Mouse (Mus musculus) midbrain, embryonic 11.5 days (tissue): ENCODE data around the gene Ric3. TPM values are rescaled to one million over a fixed set of nuclear protein-coding genes. Genes with fewer than 3 reads are reported as not detected.

ENCODE experiments used
- ATAC-seq: fragments of 200-750 bp; cut with Nextera tagmentation; 2 replicates; pipeline ENCODE4 v1.8.0; 2017; ENCODE audit warnings: moderate TSS enrichment, moderate library complexity; ENCODE audit not compliant: low FRiP score
- DNase-seq: peaks from one replicate; pipeline ENCODE4 v3.0.0; 2015; ENCODE audit warnings: low spot score; ENCODE audit errors: missing footprints
- H3K27ac ChIP-seq: fragments of 300-500 bp; sonication (generic); 2 replicates; pipeline ENCODE4 v1.5.1; 2014; ENCODE audit warnings: low read depth, low read length
- H3K27me3 ChIP-seq: fragments of 300-500 bp; sonication (generic); 2 replicates; pipeline ENCODE4 v1.6.1; 2014; ENCODE audit warnings: mild to moderate bottlenecking, low read length, moderate library complexity, mixed read lengths; ENCODE audit not compliant: control insufficient read depth, insufficient read depth
- H3K36me3 ChIP-seq: fragments of 300-500 bp; sonication (generic); 2 replicates; pipeline ENCODE4 v1.6.1; 2014; ENCODE audit warnings: mild to moderate bottlenecking, low read length, moderate library complexity, mixed read lengths; ENCODE audit not compliant: control insufficient read depth, insufficient read depth
- H3K4me1 ChIP-seq: fragments of 300-500 bp; sonication (generic); 2 replicates; pipeline ENCODE4 v1.6.1; 2014; ENCODE audit warnings: low read length; ENCODE audit not compliant: control insufficient read depth, insufficient read depth
- H3K4me2 ChIP-seq: fragments of 300-500 bp; sonication (generic); 2 replicates; pipeline ENCODE4 v1.6.1; 2014; ENCODE audit warnings: mild to moderate bottlenecking, moderate library complexity
- H3K4me3 ChIP-seq: fragments of 300-500 bp; sonication (generic); 2 replicates; pipeline ENCODE4 v1.5.1; 2014; ENCODE audit warnings: low read depth, low read length
- H3K9ac ChIP-seq: fragments of 300-500 bp; sonication (generic); 2 replicates; pipeline ENCODE4 v1.6.1; 2014; ENCODE audit warnings: low read length
- H3K9me3 ChIP-seq: fragments of 300-500 bp; sonication (generic); 2 replicates; pipeline ENCODE4 v1.6.1; 2016; ENCODE audit warnings: low read length; ENCODE audit not compliant: control insufficient read depth
- WGBS: fragments of 180-500 bp; shearing (Covaris S2); extraction: QIAGEN DNeasy Blood & Tissue Kit; methylation state at CpG from one replicate; pipeline ENCODE4 v1.1.7; 2014; 5-methylcytosine and 5-hydroxymethylcytosine counted together
- polyA plus RNA-seq: library from polyadenylated mRNA; unstranded; fragments of >200 nt; fragmentation: Nextera tagmentation; extraction: Ambion mirVana; gene quantifications from 2 replicates; pipeline ENCODE4 v1.2.1, GENCODE M21; 2014

Gene Ric3
- polyA plus RNA-seq, 1 experiment from 2014 or later: 21.3 TPM

GRCm38 (mm10) chr7:109072326-109072725 is 10.8 kb downstream of the Ric3 start:
- Histone ChIP-seq H3K4me3 (no peak overlapping the region), H3K4me2 (no peak overlapping the region), H3K4me1 (no peaks in the 10 kb centered on the region), H3K27ac (no peak overlapping the region), H3K36me3 (no peaks in the 10 kb centered on the region), H3K9me3 (no peaks in the 10 kb centered on the region), H3K27me3 (no peaks in the 10 kb centered on the region), H3K9ac (no peak overlapping the region)
- ATAC-seq: no peak
- WGBS: 83% methylated on average over 5 of the region's 5 CpGs
- no peak for DNase-seq

GRCm38 (mm10) chr7:109069641-109070040 is 13.5 kb downstream of the Ric3 start:
- H3K36me3 ChIP-seq: no peaks in the 10 kb centered on the region
- H3K9ac ChIP-seq: no peak overlapping the region

GRCm38 (mm10) chr7:109059536-109059935 is 23.6 kb downstream of the Ric3 start:
- no peaks in the 10 kb centered on the region for H3K36me3 ChIP-seq
- WGBS: 87% methylated on average over 4 of the region's 4 CpGs
- H3K4me1 ChIP-seq: no peaks in the 10 kb centered on the region
- no peak overlapping the region for H3K27ac ChIP-seq
- H3K4me3 ChIP-seq: no peak overlapping the region
- H3K27me3 ChIP-seq: no peaks in the 10 kb centered on the region
- ATAC-seq (no peak), DNase-seq (no peak)
- H3K9ac ChIP-seq: no peak overlapping the region
- no peaks in the 10 kb centered on the region for H3K9me3 ChIP-seq
- H3K4me2 ChIP-seq: no peak overlapping the region

More at GRCm38 (mm10) chr7:109069641-109070040, 13.5 kb downstream of the Ric3 start:
- Histone ChIP-seq H3K27ac (no peak overlapping the region), H3K9me3 (no peaks in the 10 kb centered on the region), H3K27me3 (no peaks in the 10 kb centered on the region), H3K4me1 (no peaks in the 10 kb centered on the region), H3K4me2 (no peak overlapping the region), H3K4me3 (no peak overlapping the region)
- no peak for DNase-seq
- WGBS: 91% methylated on average over 4 of the region's 4 CpGs
- ATAC-seq: no peak

GRCm38 (mm10) chr7:109050831-109051230 is 32.3 kb downstream of the Ric3 start:
- no peaks in the 10 kb centered on the region for H3K4me1 ChIP-seq
- ATAC-seq: no peak
- H3K4me2 ChIP-seq: no peak overlapping the region

GRCm38 (mm10) chr7:109045876-109046275 is 37.3 kb downstream of the Ric3 start:
- no peak for ATAC-seq

More at GRCm38 (mm10) chr7:109050831-109051230, 32.3 kb downstream of the Ric3 start:
- Histone ChIP-seq H3K9ac (no peak overlapping the region), H3K4me3 (no peak overlapping the region), H3K36me3 (peaks cover 2% of the 10 kb centered on the region; the same call in 1 of the 2 replicates), H3K27ac (no peak overlapping the region), H3K9me3 (no peaks in the 10 kb centered on the region), H3K27me3 (no peaks in the 10 kb centered on the region)
- no peak for DNase-seq
- 100% methylated on average over 1 of the region's 1 CpGs for WGBS

GRCm38 (mm10) chr7:109039445-109039844 is 43.7 kb downstream of the Ric3 start:
- Histone ChIP-seq H3K9ac (no peak overlapping the region), H3K27me3 (no peaks in the 10 kb centered on the region), H3K36me3 (no peaks in the 10 kb centered on the region), H3K4me3 (no peak overlapping the region), H3K4me1 (no peaks in the 10 kb centered on the region), H3K4me2 (no peak overlapping the region), H3K9me3 (no peaks in the 10 kb centered on the region), H3K27ac (no peak overlapping the region)
- 83% methylated on average over 5 of the region's 5 CpGs for WGBS
- DNase-seq (no peak), ATAC-seq (no peak)

More at GRCm38 (mm10) chr7:109045876-109046275, 37.3 kb downstream of the Ric3 start:
- no peak for DNase-seq
- Histone ChIP-seq H3K4me2 (no peak overlapping the region), H3K9me3 (no peaks in the 10 kb centered on the region), H3K4me1 (no peaks in the 10 kb centered on the region), H3K36me3 (peaks cover 2% of the 10 kb centered on the region; the same call in 1 of the 2 replicates), H3K27ac (no peak overlapping the region), H3K27me3 (no peaks in the 10 kb centered on the region), H3K9ac (no peak overlapping the region), H3K4me3 (no peak overlapping the region)
- WGBS: 96% methylated on average over 2 of the region's 2 CpGs

- Histone ChIP-seq H3K9ac (no peak overlapping the region), H3K27ac (no peak overlapping the region), H3K4me3 (no peak overlapping the region), H3K27me3 (no peaks in the 10 kb centered on the region), H3K9me3 (no peaks in the 10 kb centered on the region), H3K4me2 (no peak overlapping the region), H3K4me1 (no peaks in the 10 kb centered on the region), H3K36me3 (no peaks in the 10 kb centered on the region)
- ATAC-seq (no peak), DNase-seq (no peak)
- 39% methylated on average over 1 of the region's 1 CpGs for WGBS
Measured at GRCm38 (mm10) chr7:109038987-109039386, 44.1 kb downstream of the Ric3 start.

GRCm38 (mm10) chr7:109038121-109038735 is 44.9 kb downstream of the Ric3 start:
- Histone ChIP-seq H3K4me3 (no peak overlapping the region), H3K27ac (no peak overlapping the region), H3K4me2 (no peak overlapping the region), H3K4me1 (no peaks in the 10 kb centered on the region), H3K9me3 (no peaks in the 10 kb centered on the region), H3K36me3 (no peaks in the 10 kb centered on the region), H3K27me3 (no peaks in the 10 kb centered on the region), H3K9ac (no peak overlapping the region)
- DNase-seq (no peak), ATAC-seq (no peak)
- WGBS: 83% methylated on average over 8 of the region's 8 CpGs

GRCm38 (mm10) chr7:109032054-109032453 is 51.1 kb downstream of the Ric3 start:
- Histone ChIP-seq H3K4me2 (no peak overlapping the region), H3K9me3 (no peaks in the 10 kb centered on the region), H3K27ac (no peak overlapping the region), H3K4me3 (no peak overlapping the region), H3K4me1 (no peaks in the 10 kb centered on the region), H3K27me3 (no peaks in the 10 kb centered on the region), H3K9ac (no peak overlapping the region), H3K36me3 (no peaks in the 10 kb centered on the region; the same call in 1 of the 2 replicates)
- no peak for ATAC-seq
- 89% methylated on average over 2 of the region's 2 CpGs for WGBS
- peak; percentile 26 for DNase-seq
